Mouse (Mus musculus) layer of hippocampus, postnatal 36 days (tissue): ENCODE results near the gene Mapk11. TPM values are rescaled to one million over a fixed set of nuclear protein-coding genes. Genes with fewer than 3 reads are reported as not detected.

Source experiments
- DNase-seq, 2 experiments: peaks; one replicate each; pipeline ENCODE4 v3.0.0; 2022
- total RNA-seq, 2 experiments: library from RNA; stranded (reverse); gene quantifications; 2 replicates each; pipeline ENCODE4 v1.2.3; 2021

Mapk11 gene
- 10 to 100 TPM; 21.9 to 22.8 TPM for total RNA-seq

- DNase-seq, result peak in 1 of 2 experiments; percentile 43
Observed at GRCm38 (mm10) chr15:89149271-89150040, at the start of gene Mapk11. TSS of gene Mapk11 (minus strand) at chr15:89149628.

DNA sequence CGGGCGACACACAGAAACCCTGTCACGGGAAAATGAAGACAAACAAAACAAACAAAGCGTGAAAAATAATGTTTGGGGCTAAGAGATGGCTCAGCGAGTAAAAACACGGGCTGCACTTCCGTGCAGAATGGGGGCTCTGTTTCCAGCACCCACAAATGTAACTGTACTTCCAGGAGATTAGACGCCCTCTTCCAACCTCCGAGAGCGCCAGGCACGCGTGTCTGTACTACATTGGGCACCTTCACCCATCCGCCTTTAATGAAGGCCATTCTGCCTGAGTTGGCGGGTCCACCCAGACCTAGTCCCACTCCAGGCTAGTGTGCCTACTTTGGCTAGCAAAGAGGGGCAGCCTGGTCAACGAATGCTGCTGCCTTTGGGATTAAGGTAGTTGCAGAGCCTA lies 47.6 kb upstream of the Mapk11 start:
- no peak for DNase-seq

- peak; percentile 95 to 97 for DNase-seq
Observed at GRCm38 (mm10) chr15:89196313-89196706, 46.9 kb upstream of the Mapk11 start, which contains the start of gene Dennd6b. TSS of gene Dennd6b (minus strand) at chr15:89196496.

DNA sequence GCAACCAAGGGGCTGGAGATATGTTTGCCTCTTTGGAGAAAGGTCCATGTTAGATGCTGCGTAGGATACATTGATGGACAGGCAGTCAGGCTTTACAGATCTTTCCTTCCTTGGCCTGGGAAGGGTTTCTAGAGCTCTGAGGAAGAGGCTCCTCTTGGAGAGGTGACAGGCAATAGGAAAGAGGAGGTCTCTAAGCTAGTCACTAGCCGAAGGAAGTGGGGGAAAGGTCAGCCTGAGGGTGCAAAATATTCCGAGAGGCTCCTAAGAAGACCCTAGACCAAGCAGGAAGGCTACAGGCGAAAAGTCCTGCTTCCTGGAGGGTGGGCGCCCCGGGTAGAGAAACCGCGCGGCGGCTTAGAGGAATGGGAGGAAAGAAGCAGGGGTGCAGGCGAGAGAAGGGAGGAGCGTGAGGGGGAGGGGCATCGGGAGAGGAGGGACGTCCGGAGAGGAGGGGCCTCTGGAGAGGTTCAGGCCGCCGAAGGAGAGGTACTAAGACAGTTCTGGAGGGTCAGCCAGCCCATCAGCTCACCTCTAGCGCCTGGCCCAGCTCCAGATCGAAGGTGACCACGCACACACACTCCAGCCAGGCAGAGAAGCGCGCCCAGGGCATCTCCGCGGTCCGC lies 46.4 kb upstream of the Mapk11 start:
- peak; percentile 90 to 91 for DNase-seq

DNA sequence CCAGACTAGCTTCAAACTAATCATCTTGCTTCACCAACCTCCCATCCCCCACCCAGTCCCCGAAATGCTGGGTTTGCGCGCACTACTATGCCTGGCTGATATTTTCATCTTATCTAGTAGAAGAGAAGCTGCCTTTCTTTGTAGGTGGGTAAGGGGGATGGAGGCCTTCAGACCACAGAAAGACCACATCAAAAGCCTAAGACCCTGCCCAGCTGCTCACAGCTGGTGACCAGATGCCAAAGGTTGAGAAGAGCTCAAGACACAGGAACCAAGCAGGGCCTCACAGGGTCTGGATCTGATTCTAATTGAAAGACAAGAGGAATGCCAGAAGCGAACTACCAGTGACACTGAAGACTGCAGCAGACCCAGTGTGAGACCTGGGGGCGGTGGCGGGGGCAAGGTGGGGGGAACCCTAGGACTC lies 45.8 kb upstream of the Mapk11 start:
- DNase-seq, result no peak

DNA sequence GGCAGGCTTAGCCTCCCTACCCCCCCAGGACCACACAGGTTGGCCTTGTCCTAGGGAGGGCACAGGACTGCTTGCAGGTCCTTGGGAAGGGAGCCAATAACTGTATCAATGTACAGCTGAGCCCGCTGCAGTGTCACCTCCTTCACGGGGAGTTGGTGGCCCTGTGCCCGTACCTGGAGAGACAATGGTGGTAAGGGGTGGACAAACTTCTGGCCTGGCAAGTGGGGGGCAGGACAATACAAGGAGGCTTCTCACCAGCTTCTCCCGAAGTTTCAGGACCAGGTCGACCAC lies 35.5 kb upstream of the Mapk11 start:
- DNase-seq, result no peak

DNA sequence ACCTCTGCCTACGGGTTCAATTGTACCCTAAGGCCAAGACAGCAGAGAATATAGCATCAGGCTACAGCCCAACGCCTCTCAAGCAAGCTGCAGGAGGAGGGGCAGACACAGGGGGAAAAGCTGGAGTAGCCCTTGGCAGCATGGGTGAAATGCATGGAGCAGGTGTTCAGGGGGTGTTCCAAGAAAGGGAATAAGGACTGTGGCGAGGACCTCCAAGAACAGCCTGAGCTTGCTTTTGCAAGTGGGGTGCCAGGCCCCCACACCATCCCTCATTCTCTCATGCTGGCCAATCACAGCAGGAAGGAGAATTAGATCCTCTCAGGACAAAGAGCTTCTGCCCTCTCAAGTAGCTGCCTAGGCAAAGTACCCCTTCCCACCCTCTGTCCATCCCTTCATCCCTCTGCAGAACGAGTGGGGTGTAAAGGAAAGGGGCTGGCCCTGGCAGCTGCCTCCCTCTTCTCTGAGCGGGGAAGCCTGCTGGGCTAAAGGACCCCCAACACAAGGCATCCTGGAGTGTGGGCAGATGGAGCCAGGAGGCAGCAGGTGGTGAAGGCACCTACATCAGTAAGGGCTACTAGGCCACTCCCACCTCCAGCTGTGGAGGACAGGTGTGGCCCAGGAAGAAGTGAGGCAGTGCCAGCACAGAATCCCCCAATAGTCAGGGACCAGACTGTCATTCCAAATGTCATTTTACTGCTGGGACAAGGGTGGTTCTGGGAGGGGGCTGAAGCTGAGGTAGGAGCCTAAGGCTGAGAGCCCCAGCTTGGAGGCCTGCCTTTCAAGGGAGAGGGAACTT lies 34.9 kb upstream of the Mapk11 start:
- DNase-seq, result no peak

DNA sequence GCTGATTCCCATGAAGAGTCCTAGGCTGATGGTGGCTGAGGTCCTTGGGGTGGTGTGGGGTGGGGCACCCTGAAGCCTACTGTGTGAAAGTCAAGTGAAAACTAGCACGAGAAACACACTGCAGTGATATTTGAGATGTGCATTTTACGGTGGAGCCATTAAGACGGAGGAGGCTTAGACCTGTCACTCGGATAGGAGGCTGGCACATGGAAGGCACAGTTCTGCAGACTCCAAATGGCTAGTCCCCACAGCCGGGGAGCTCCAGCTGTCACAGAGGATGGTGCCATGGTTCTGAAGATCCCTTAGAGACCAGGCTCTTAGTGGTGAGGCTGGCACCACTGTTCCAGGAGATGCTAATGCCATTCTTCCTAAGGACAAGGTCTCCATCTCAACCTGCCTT lies 33.4 kb upstream of the Mapk11 start:
- DNase-seq, result no peak

- DNase-seq, result no peak
Observed at GRCm38 (mm10) chr15:89182328-89182741, 32.9 kb upstream of the Mapk11 start.

GRCm38 (mm10) chr15:89181561-89182270 lies 32.3 kb upstream of the Mapk11 start:
- DNase-seq, result no peak

DNA sequence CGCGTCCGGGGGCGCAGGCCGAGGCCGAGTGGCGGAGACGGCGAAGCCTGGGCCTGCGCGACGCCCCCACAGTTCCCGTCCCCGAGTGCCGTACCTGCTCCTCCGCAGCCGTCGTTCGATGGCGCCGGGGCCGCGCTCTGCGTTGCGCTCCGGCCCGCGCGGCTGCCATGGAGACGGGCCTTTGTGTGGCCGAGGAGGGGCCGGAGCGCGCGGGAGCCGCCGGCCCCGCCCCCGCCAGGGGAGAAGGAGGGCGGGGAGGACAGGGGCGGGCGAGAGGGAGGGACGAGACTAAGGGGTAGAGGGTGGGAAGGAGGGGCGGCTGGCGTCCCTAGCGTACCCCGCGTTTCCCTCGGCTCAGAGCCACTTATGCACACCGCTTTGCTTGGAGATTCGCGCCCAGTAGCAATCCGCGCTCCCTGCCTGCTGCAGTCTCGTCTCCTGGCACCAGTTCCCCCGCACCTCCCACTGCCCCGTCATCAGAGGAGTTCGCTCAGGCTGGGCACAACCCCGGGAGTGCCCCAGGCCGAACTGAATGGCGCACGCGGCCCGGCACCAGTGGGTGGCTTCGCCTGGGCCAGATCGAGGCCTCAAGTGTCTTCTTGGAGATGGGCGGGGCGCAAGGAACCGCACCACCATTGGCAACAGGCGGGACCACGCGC lies 31.3 kb upstream of the Mapk11 start, which contains the start of gene Plxnb2:
Gene Plxnb2 (minus strand): TSS at position 218 of the 659 bp plus-strand sequence.
- DNase-seq, result peak; percentile 76 to 82

GRCm38 (mm10) chr15:89180081-89180541 lies 30.7 kb upstream of the Mapk11 start:
- no peak for DNase-seq

- no peak for DNase-seq
Observed at GRCm38 (mm10) chr15:89179630-89179964, 30.2 kb upstream of the Mapk11 start.

- no peak for DNase-seq
Observed at GRCm38 (mm10) chr15:89178954-89179629, 29.7 kb upstream of the Mapk11 start.

DNA sequence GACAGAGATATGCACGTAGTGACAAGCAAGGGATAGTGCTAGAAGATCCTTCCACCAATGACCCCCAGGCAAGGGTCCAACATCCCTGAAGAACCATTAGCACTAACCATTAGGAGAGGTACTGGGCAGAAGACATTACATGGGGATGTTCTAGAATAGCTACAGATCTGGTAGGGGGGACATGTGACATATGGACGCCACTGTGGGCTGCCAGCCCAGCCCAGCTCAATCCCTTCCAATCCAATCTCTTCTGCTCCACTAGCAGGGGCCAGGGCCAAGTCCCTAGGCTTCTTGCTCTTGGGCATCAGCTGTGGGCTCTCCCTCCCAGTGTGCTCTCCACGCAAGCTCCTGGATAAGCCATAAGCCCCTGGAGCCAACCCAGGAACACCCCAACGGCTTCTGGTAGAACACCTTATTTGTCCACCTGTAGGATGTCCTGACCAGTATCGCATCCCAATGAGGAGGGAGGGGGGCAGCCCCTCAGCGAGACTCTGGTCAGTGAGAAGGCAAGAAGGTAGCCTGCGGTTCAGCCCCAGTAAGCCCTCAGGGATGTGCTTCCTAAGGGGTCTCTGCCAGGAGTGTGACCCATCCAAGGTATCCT lies 28.9 kb upstream of the Mapk11 start:
- no peak for DNase-seq

- DNase-seq, result no peak
Observed at GRCm38 (mm10) chr15:89177576-89178259, 28.3 kb upstream of the Mapk11 start.

GRCm38 (mm10) chr15:89177121-89177520 lies 27.7 kb upstream of the Mapk11 start:
- DNase-seq, result peak in 1 of 2 experiments; percentile 69

- DNase-seq, result no peak
Observed at GRCm38 (mm10) chr15:89175411-89176155, 26.2 kb upstream of the Mapk11 start.

DNA sequence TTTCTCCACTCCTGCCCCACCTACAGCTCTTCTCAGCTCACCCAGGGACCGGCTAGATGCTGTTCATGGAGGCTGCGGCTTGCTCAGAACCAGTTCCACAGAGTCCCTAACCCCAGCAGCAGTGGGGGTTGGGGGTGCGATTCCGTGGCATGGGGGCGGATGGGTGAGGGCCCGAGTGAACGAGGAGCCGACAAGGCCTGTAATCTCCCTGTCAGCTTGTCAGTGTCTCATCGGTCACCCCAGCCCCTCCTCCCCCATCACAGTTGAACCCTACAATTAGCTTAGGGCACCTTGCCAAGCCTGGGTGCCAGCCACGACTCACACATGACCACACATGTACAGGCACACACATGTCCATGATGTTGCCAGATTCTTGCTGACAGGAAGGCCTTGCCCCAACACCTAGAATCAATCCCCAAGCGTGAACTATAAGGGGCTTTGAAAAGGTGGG lies 25.5 kb upstream of the Mapk11 start:
- DNase-seq, result no peak

DNA sequence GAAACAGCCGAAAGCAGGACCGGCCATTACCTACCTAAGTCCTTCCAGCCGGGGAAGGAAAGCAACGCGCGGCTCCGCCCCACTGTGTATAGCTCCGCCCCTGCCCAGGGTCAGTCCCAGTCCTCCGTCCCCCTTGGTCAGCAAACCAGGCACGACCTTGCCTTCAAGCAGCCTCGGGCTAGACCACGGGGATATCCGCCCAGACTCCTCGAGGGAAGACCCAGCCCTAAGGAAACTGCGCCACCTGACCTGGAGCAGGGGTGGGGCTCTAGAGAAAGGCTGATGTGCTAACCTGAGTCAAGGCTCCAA lies 24.4 kb upstream of the Mapk11 start:
- no peak for DNase-seq
